Mouse (Mus musculus) CD4-positive naive resting alpha-beta T cell, adult 76 days (primary cell): ENCODE data around the gene S100a10. TPM values are rescaled to one million over a fixed set of nuclear protein-coding genes. Genes with fewer than 3 reads are reported as not detected.

ENCODE experiments used
- total RNA-seq: library from RNA; stranded (reverse); gene quantifications from one replicate; pipeline ENCODE4 v1.2.4, GENCODE M21; 2023

S100a10 gene
- 164 TPM for total RNA-seq

DNA sequence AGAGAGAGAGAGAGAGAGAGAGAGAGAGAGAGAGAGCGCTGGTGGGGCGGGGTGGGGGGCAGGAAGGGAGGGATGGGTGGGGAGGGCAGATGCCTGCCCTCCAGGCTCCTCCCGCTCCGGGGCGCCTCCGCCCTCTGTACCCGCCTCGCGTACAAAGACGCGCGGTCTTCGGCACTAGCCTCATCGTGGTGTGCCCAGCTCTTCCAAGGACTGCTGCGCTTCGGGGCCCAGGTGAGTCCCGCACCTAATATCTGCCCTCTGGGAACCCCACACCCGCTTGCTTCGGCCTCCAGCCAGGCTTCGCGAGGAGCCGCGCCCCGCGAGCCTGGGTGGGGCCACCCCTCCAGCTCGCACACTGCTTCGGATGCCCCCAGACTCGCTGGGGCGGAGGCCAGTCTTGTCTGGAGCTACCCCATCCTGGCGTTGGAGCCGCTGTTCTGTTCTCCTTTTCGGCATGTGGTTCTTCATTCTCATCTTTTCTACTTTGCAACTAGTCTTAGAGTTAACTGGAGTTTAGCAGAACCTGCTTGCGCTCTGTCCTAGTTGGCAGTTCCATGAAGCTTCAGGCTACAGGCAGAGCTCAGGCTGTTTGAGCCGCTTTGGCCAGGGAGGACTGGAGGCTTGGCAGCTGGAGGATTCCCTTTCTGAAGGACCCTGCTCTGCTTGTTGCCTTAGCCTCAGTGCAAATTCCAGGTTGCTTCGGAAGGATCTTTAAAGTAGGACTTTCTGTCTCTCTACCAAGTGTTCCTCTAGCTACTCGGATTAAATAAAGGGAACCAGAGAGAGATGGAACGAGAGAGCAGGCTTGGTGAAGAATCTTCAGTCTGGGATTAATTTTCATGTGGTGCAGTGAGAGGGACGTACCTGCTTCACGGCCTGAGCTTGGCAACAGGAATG is at the start of gene S100a10:
Gene S100a10 (plus strand): TSS at position 100 of the 897 bp plus-strand sequence.

GRCm38 (mm10) chr3:93520330-93521193 is 34.3 kb upstream of the S100a10 start, which contains the start of gene S100a11:
TSS of gene S100a11 (plus strand) at chr3:93520488.

Other genes with a start within 250 kb of the S100a10 start
- not detected for gene Hrnr, start 235.3 kb upstream of the S100a10 start, total RNA-seq
- not detected for gene Rptn, start 161.4 kb upstream of the S100a10 start, total RNA-seq
- gene Tchh, start 112.8 kb upstream of the S100a10 start, total RNA-seq, result not detected
- gene Tchhl1, start 86.3 kb upstream of the S100a10 start, total RNA-seq, result not detected
- gene S100a11, start 34.6 kb upstream of the S100a10 start, total RNA-seq, result 101 TPM
- not detected for gene Tdpoz2, start 97.6 kb downstream of the S100a10 start, total RNA-seq
- not detected for gene Tdpoz1, start 121.2 kb downstream of the S100a10 start, total RNA-seq
- not detected for gene Gm37596, start 138.0 kb downstream of the S100a10 start, total RNA-seq
- not detected for gene Gm5773, start 217.9 kb downstream of the S100a10 start, total RNA-seq
- gene Tdpoz4, start 241.3 kb downstream of the S100a10 start, total RNA-seq, result not detected